Mouse (Mus musculus) heart, postnatal 0 days (tissue): ENCODE results near the gene Atp6v0a2.

ENCODE experiments used
- CTCF ChIP-seq: IDR thresholded peaks from 2 replicates; pipeline ENCODE4 v1.5.1; 2016; ENCODE audit warnings: antibody characterized with exemption, control low read depth, low read depth
- EP300 ChIP-seq: IDR thresholded peaks from 2 replicates; pipeline ENCODE4 v1.6.1; 2016; ENCODE audit warnings: antibody characterized with exemption, low read depth

GRCm38 (mm10) chr5:124624291-124624690 lies 4.1 kb upstream of the Atp6v0a2 start:
- no peak for TF ChIP-seq CTCF
- TF ChIP-seq EP300: no peak
